Mouse (Mus musculus): ENCODE measurements around the gene Npw. TPM values are rescaled to one million over a fixed set of nuclear protein-coding genes. Genes with fewer than 3 reads are reported as not detected.
A peak's percentile ranks its signal among the peaks of the same experiment; 100 is the strongest.
"Not testable (repeated sequence)": the region's sequence is repeated elsewhere in the genome, so short reads cannot be mapped to it uniquely, and the experiment has no call there.

Gene Npw
- polyA plus RNA-seq, 1 experiment = not detected

DNA sequence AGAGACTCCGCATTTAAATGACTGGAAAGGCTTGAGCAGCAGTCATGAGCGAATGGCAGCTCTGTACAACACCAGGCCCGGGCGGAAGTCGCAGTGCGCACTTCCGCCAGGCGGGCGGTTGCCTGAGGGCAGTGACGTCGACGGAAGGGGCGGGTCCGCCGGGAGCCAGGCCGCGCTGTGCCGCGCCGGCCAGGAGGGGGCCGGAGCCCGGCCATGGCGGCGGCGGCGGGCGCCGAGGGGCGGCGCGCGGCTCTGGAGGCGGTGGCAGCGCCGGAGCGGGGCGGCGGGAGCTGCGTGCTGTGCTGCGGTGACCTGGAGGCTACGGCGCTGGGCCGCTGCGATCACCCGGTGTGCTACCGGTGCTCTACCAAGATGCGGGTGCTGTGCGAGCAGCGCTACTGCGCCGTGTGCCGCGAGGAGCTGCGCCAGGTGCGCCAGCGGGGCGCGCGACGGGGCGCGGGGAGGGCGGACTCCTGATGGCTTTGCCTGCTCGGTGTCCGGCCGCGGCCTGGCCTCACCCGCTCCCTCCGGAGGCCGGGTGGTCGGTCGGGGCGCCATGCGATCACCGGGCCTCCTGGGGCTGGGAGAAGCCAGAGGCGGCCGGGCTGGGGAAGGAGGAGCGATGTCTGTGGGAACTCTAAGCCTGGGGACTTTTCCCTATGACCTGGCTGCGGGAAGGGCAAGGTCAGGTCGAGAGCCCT is 11.4 kb upstream of the Npw start, which contains the start of gene Zfp598:
Gene Zfp598 (plus strand): TSS at position 143 of the 701 bp plus-strand sequence.
- Histone ChIP-seq H3K27me3 (ENCODE audit: control insufficient read depth, insufficient read depth, low read length) (no peaks in the 10 kb centered on the region), H3K4me1 (ENCODE audit: control insufficient read depth, insufficient read depth, low read length) (peaks cover 24% of the 10 kb centered on the region), H3K4me3 (replicated peaks; ENCODE audit: insufficient read depth, low read depth, low read length) (peak within 1 kb of the TSS; percentile 69), H3K27ac (ENCODE audit: insufficient read depth, low read length) (peak within 1 kb of the TSS; percentile 64)
- TF ChIP-seq POLR2A (IDR thresholded peaks at IDR 0.05; ENCODE audit: borderline replicate concordance, insufficient read depth, low read length) (peak; percentile 92), CTCF (IDR thresholded peaks at IDR 0.05; ENCODE audit: borderline replicate concordance, insufficient read depth, low read depth, low read length) (no peak)
- DNase-seq = peak; percentile 95 to 96
- under 1% methylated on average over 80 of the region's 80 CpGs for WGBS

DNA sequence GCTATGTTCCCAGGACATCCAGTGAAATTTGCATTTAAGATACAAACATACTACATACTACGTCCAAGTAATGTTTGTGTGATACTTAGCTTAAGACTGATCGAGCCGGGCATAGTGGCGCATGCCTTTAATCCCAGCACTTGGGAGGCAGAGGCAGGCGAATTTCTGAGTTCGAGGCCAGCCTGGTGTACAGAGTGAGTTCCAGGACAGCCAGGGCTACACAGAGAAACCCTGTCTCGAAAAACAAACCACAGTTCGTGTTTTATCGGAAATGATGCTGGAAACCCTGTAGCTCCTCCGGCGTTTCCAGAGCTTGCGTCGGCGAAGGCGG is 10.9 kb upstream of the Npw start:
- H3K4me3 ChIP-seq (replicated peaks; ENCODE audit: insufficient read depth, low read depth, low read length) = peak overlapping the region; percentile 56
- DNase-seq; H3K27me3 ChIP-seq (ENCODE audit: control insufficient read depth, insufficient read depth, low read length): not testable (repeated sequence)
- WGBS = 12% methylated on average over 15 of the region's 15 CpGs
- H3K4me1 ChIP-seq (ENCODE audit: control insufficient read depth, insufficient read depth, low read length) = peaks cover 20% of the 10 kb centered on the region
- peak overlapping the region; percentile 15 for H3K27ac ChIP-seq (ENCODE audit: insufficient read depth, low read length)

DNA sequence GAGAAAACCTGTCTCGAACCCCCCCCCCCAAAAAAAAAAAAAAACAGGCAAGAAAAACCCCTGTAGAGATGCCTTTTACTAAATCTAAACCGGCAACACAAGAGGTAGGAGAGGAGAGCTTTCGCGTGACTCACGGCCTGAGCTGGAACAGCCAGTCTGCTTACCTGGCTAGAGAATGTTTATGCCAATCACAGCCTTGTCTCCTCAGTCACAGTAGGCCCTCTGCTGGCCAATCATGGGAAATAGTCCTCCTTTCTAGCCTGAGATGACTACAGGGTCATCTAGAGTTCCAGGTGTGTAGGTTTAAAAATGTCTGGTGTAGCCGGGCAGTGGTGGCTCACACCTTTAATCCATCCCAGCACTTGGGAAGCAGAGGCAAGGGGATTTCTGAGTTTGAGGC is 9.2 kb upstream of the Npw start:
- peak; percentile 79 to 85 for DNase-seq
- no peaks in the 10 kb centered on the region for H3K27me3 ChIP-seq (ENCODE audit: control insufficient read depth, insufficient read depth, low read length)
- 11% methylated on average over 6 of the region's 6 CpGs for WGBS
- H3K4me3 ChIP-seq (replicated peaks; ENCODE audit: insufficient read depth, low read depth, low read length) = no peak overlapping the region
- peaks cover 9% of the 10 kb centered on the region for H3K4me1 ChIP-seq (ENCODE audit: control insufficient read depth, insufficient read depth, low read length)
- TF ChIP-seq POLR2A (IDR thresholded peaks at IDR 0.05; ENCODE audit: borderline replicate concordance, insufficient read depth, low read length) = no peak
- peak; percentile 77 for TF ChIP-seq CTCF (IDR thresholded peaks at IDR 0.05; ENCODE audit: borderline replicate concordance, insufficient read depth, low read depth, low read length)
- H3K27ac ChIP-seq (ENCODE audit: insufficient read depth, low read length) = no peak overlapping the region

DNA sequence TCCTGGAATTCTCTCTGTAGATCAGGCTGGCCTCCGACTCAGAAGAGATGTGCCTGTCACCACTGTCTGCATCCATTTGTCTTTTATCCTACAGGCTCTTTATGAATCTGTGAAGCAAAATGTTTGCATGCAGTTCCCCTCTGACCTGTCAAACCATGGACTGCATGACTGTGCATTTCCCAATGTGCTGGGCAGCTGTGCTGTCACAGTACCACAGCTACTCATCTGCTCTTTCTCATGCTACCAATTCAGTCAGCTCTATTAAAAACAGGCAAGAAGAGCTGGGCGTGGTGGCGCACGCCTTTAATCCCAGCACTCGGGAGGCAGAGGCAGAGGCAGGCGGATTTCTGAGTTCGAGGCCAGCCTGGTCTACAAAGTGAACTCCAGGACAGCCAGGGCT is 8.8 kb upstream of the Npw start:
- WGBS = 68% methylated on average over 7 of the region's 7 CpGs
- DNase-seq; H3K4me1 ChIP-seq (ENCODE audit: control insufficient read depth, insufficient read depth, low read length): not testable (repeated sequence)

DNA sequence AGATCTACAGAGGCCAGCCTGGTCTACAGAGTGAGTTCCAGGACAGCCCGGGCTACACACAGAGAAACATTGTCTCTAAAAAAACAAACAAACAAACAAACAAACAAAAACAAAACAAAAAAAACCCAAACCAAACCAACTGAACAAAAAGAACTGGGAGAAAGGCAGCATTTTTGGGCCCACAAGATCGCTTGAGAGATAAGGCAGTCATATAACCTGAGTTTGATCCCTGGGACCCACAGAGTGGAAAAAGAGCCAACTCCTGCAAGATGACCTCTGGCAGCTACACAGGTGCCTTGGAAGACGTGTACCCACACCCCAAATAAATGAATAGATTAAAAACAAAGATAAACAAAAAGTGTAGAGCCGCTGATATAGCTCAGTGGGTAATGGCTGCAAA is 3.3 kb downstream of the Npw start:
- no peak for DNase-seq
- WGBS = 87% methylated on average over 4 of the region's 4 CpGs
- Histone ChIP-seq H3K27ac (ENCODE audit: insufficient read depth, low read length) (no peak overlapping the region), H3K4me3 (replicated peaks; ENCODE audit: insufficient read depth, low read depth, low read length) (no peak overlapping the region), H3K4me1 (ENCODE audit: control insufficient read depth, insufficient read depth, low read length) (peaks cover 5% of the 10 kb centered on the region; the same call in 1 of the 2 replicates), H3K27me3 (ENCODE audit: control insufficient read depth, insufficient read depth, low read length) (no peaks in the 10 kb centered on the region; the same call in 1 of the 2 replicates)
- TF ChIP-seq POLR2A (IDR thresholded peaks at IDR 0.05; ENCODE audit: borderline replicate concordance, insufficient read depth, low read length) = no peak
- TF ChIP-seq CTCF (IDR thresholded peaks at IDR 0.05; ENCODE audit: borderline replicate concordance, insufficient read depth, low read depth, low read length) = no peak

More for the DNA sequence above, 8.8 kb upstream of the Npw start:
- not testable (repeated sequence) for H3K4me3 ChIP-seq (replicated peaks; ENCODE audit: insufficient read depth, low read depth, low read length); H3K27me3 ChIP-seq (ENCODE audit: control insufficient read depth, insufficient read depth, low read length); H3K27ac ChIP-seq (ENCODE audit: insufficient read depth, low read length)

DNA sequence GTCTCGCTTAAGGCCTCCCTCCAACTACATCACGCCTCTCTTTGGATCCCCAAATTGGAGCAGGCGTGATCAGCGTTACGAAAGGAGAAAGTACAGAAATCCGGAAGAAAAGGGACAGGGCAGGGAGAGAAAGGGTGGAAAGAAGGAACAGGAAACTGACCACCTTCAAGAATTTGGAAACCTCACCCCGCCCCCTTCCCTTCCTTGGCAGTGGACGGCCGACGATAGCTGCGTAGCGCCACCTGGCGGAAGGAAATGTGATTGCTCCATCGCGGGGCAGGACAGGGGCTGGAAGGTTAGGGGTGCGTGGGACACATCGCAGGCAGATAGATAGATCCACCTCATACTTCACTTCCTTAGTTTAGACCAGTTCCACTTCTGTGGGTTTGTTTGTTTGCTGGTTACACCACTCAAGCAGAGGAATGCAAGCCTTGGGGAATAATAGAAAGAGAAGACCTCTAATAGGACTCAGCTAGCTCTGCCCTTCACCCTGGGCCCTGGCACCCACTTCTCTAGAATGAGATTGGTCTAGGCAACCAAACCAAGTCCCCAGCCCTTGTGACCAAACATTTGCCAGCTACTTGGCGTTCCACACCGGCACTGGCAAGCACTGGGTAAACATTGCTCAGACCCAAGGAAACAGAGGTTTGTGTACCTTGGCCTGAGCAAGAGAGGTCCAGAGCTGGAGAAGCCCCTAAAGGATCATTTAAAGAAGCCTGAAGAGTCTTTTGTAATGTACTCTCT is 4.1 kb downstream of the Npw start:
- Histone ChIP-seq H3K4me1 (ENCODE audit: control insufficient read depth, insufficient read depth, low read length) (peaks cover 5% of the 10 kb centered on the region; the same call in 1 of the 2 replicates), H3K27me3 (ENCODE audit: control insufficient read depth, insufficient read depth, low read length) (no peaks in the 10 kb centered on the region; the same call in 1 of the 2 replicates), H3K27ac (ENCODE audit: insufficient read depth, low read length) (no peak overlapping the region), H3K4me3 (replicated peaks; ENCODE audit: insufficient read depth, low read depth, low read length) (peak overlapping the region; percentile 11)
- DNase-seq = peak; percentile 68 to 79
- WGBS = 5% methylated on average over 19 of the region's 19 CpGs
- TF ChIP-seq CTCF (IDR thresholded peaks at IDR 0.05; ENCODE audit: borderline replicate concordance, insufficient read depth, low read depth, low read length) = peak; percentile 95
- TF ChIP-seq POLR2A (IDR thresholded peaks at IDR 0.05; ENCODE audit: borderline replicate concordance, insufficient read depth, low read length) = no peak

DNA sequence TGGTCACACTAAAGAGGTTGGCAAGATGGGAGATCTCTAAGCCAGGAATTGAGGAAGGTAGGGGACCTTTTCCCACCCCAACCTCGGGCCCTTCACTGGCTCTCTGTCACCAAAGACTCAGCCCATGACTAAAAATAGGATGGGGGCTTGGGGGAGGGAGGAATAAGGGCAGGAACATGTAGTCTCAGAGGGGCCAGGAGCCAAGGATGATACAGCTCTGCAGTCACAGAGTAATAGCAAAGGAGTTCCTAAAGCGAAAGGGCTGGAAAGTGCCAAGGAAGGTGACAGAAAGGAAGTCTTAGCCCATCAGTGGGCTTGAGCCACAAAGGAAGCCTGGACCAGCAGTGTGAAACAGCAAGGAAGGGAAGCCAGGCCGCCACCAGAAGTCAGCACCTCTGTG is 6.4 kb downstream of the Npw start:
- 65% methylated on average over 3 of the region's 3 CpGs for WGBS
- Histone ChIP-seq H3K4me3 (replicated peaks; ENCODE audit: insufficient read depth, low read depth, low read length) (no peak overlapping the region), H3K27me3 (ENCODE audit: control insufficient read depth, insufficient read depth, low read length) (no peaks in the 10 kb centered on the region), H3K4me1 (ENCODE audit: control insufficient read depth, insufficient read depth, low read length) (peaks cover 14% of the 10 kb centered on the region), H3K27ac (ENCODE audit: insufficient read depth, low read length) (no peak overlapping the region)
- no peak for TF ChIP-seq POLR2A (IDR thresholded peaks at IDR 0.05; ENCODE audit: borderline replicate concordance, insufficient read depth, low read length)
- no peak for TF ChIP-seq CTCF (IDR thresholded peaks at IDR 0.05; ENCODE audit: borderline replicate concordance, insufficient read depth, low read depth, low read length)
- no peak for DNase-seq

DNA sequence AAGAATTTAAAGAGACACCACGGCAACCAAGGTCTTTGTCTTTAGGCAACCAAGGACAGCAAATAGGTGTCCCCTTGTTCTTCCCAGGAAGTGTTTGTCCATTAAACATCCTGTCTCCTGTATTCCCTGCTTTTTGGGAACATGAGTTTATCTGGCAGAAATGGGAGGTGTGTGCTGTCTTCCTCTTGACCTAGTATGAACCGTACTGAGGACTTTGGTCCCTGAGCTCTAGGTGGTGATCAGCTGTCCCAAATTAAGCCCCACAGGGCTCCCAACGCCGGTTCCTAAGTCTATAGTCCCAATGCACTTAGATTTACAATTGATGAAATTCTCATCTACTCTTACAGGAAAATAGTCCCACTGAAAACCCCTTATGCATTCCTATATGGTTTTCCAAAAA is 7.5 kb downstream of the Npw start:
- no peak for TF ChIP-seq POLR2A (IDR thresholded peaks at IDR 0.05; ENCODE audit: borderline replicate concordance, insufficient read depth, low read length)
- TF ChIP-seq CTCF (IDR thresholded peaks at IDR 0.05; ENCODE audit: borderline replicate concordance, insufficient read depth, low read depth, low read length) = no peak
- H3K27me3 ChIP-seq (ENCODE audit: control insufficient read depth, insufficient read depth, low read length) = no peaks in the 10 kb centered on the region
- no peak for DNase-seq
- H3K4me1 ChIP-seq (ENCODE audit: control insufficient read depth, insufficient read depth, low read length) = peaks cover 15% of the 10 kb centered on the region
- 53% methylated on average over 4 of the region's 4 CpGs for WGBS
- H3K27ac ChIP-seq (ENCODE audit: insufficient read depth, low read length) = peak overlapping the region; percentile 79
- H3K4me3 ChIP-seq (replicated peaks; ENCODE audit: insufficient read depth, low read depth, low read length) = peak overlapping the region; percentile 70

All from cerebellum, adult 2 months (tissue).